Mouse (Mus musculus) olfactory bulb, adult 2 months (tissue): ENCODE results near the gene Macc1. TPM values are rescaled to one million over a fixed set of nuclear protein-coding genes. Genes with fewer than 3 reads are reported as not detected.

Source experiments
- H3K27ac ChIP-seq: fragments of 200-500 bp; 2 replicates; pipeline ENCODE4 v1.5.1; 2012; ENCODE audit warnings: low read depth, low read length; ENCODE audit not compliant: insufficient read depth
- H3K4me1 ChIP-seq: fragments of 200-500 bp; 2 replicates; pipeline ENCODE4 v1.6.1; 2012; ENCODE audit warnings: low read length; ENCODE audit not compliant: control insufficient read depth, insufficient read depth
- H3K4me3 ChIP-seq: fragments of 200-500 bp; 2 replicates; pipeline ENCODE4 v1.5.1; 2012; ENCODE audit warnings: mild to moderate bottlenecking, low read depth, low read length, moderate library complexity; ENCODE audit not compliant: insufficient read depth
- CTCF ChIP-seq: fragments of 200-500 bp; IDR thresholded peaks from 2 replicates; pipeline ENCODE4 v1.5.1; 2012; ENCODE audit warnings: low read depth, mild to moderate bottlenecking, low read length, moderate library complexity; ENCODE audit not compliant: insufficient read depth
- POLR2A ChIP-seq: fragments of 200-500 bp; IDR thresholded peaks from 2 replicates; pipeline ENCODE4 v1.6.1; 2012; ENCODE audit warnings: mild to moderate bottlenecking, low read depth, low read length, moderate library complexity; ENCODE audit not compliant: insufficient read depth
- WGBS: fragments of 180-500 bp; shearing (Covaris S2); methylation state at CpG from one replicate; pipeline ENCODE4 v1.1.7; 2018; 5-methylcytosine and 5-hydroxymethylcytosine counted together
- polyA plus RNA-seq: library from polyadenylated mRNA; stranded (reverse); fragments of >200 nt; gene quantifications from 2 replicates; pipeline ENCODE4 v1.2.4, GENCODE M21; 2012; ENCODE audit warnings: low replicate concordance; ENCODE audit not compliant: missing spikeins, insufficient read depth, insufficient read length

The Macc1 gene
- polyA plus RNA-seq, 1 experiment, result not detected

GRCm38 (mm10) chr12:119454076-119454475, 140.0 kb downstream of the Macc1 start:
- no peak for TF ChIP-seq CTCF
- no peak for TF ChIP-seq POLR2A
- no peak overlapping the region for H3K4me3 ChIP-seq
- no peaks in the 10 kb centered on the region for H3K4me1 ChIP-seq
- no peak overlapping the region for H3K27ac ChIP-seq
- WGBS, result 9% methylated on average over 1 of the region's 1 CpGs

DNA sequence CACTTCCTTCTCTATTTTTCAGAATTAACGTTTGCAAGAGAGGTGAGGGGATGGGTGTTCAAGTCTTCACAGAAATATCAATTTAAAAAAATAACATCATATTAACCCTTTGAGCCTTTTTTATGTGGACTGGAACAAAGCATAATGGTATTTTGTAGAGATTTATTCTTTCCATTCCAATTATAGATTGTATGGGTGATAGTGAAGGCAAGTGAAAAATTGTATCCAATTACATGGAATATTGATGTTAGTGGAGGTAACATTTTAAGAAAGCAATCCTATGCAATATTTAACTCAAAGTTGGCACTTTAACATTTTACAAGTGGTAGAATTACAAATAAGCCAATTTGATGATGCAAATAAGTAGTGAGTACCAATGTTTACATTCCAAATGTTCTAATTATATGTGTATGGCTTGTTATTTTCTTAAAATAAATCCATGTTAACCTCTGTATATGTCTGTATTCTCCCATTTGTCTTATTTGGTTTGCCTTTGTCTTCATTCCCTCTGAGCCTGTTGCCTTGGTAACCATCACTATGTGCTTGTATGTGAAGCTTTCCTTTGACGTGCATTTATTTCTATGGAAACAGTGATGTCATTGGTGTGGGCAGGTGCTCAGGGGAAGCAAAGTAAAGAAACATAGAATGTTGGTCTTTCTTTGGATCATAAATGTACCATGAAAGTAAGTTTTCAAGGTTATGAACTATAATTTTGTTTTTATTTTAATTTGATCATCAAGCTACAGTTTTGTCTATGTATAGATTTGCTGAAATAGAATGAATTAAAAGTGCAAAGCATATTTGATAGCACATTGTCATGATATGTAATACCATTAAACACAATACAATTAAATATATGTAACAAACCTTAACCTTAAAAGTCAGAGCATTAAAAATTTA, 150.2 kb downstream of the Macc1 start:
- H3K4me1 ChIP-seq, result no peaks in the 10 kb centered on the region
- no peak overlapping the region for H3K4me3 ChIP-seq
- TF ChIP-seq CTCF (no peak), POLR2A (no peak)
- WGBS, result 23% methylated on average over 2 of the region's 2 CpGs
- H3K27ac ChIP-seq, result no peak overlapping the region

- H3K4me1 ChIP-seq, result no peaks in the 10 kb centered on the region
- no peak overlapping the region for H3K4me3 ChIP-seq
- 69% methylated on average over 1 of the region's 1 CpGs for WGBS
- no peak overlapping the region for H3K27ac ChIP-seq
- no peak for TF ChIP-seq CTCF
- no peak for TF ChIP-seq POLR2A
Measured at GRCm38 (mm10) chr12:119464940-119465245, 150.8 kb downstream of the Macc1 start.

- H3K4me3 ChIP-seq, result no peak overlapping the region
- 41% methylated on average over 1 of the region's 1 CpGs for WGBS
- no peak for TF ChIP-seq POLR2A
- TF ChIP-seq CTCF, result no peak
- no peak overlapping the region for H3K27ac ChIP-seq
- no peaks in the 10 kb centered on the region for H3K4me1 ChIP-seq
Measured at GRCm38 (mm10) chr12:119467656-119468055, 153.6 kb downstream of the Macc1 start.

- H3K27ac ChIP-seq, result no peak overlapping the region
- no peak overlapping the region for H3K4me3 ChIP-seq
- TF ChIP-seq CTCF, result no peak
- no peak for TF ChIP-seq POLR2A
- H3K4me1 ChIP-seq, result no peaks in the 10 kb centered on the region
Measured at GRCm38 (mm10) chr12:119470260-119470659, 156.2 kb downstream of the Macc1 start.

DNA sequence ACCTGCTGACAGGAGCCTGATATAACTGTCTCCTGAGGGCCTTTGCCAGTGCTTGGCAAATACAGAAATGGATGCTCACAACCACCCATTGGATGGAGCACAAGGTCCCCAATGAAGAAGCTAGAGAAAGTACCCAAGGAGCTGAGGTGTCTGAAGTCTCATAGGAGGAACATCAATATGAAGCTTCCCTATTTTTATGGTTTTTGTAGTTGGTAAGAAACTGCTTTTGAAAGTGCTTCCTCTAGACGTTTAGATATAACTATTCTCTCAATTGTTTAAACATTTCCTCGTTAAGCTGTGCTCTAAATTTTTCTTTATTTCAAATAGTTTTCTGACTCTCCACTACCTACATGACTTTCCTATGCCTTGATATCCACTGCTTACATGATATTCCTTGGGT, 169.2 kb downstream of the Macc1 start:
- WGBS, result 81% methylated on average over 2 of the region's 2 CpGs
- Histone ChIP-seq H3K27ac (no peak overlapping the region), H3K4me3 (no peak overlapping the region), H3K4me1 (no peaks in the 10 kb centered on the region)
- TF ChIP-seq CTCF, result no peak

- 91% methylated on average over 5 of the region's 5 CpGs for WGBS
- TF ChIP-seq CTCF (no peak), POLR2A (no peak)
- Histone ChIP-seq H3K27ac (no peak overlapping the region), H3K4me3 (no peak overlapping the region), H3K4me1 (no peaks in the 10 kb centered on the region)
Measured at GRCm38 (mm10) chr12:119483922-119484631, 170.0 kb downstream of the Macc1 start.

DNA sequence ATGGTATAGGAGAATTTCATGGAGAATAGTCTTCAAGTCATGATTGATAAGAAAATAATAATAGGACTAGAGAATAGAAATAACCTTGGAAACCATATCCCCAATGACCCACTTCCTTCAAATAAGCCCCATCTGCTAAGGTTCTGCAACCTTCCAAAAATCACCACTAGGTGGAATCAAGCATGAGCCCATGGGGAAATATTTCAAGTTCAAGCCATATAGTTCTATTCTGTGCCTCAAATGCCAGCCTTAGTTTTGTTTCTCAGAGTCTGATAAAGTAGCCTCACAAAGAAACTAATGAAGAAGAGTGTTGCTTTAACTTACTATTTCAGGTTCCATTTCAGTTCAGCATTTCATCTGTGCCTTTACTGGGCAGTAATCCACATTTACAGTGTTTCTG, 197.1 kb downstream of the Macc1 start:
- no peak for TF ChIP-seq POLR2A
- no peak for TF ChIP-seq CTCF
- no peaks in the 10 kb centered on the region for H3K4me1 ChIP-seq
- H3K4me3 ChIP-seq, result no peak overlapping the region
- H3K27ac ChIP-seq, result no peak overlapping the region

Other genes starting within 250 kb of the Macc1 start
- not detected in 2 replicates for gene Itgb8, start 75.5 kb upstream of the Macc1 start, polyA plus RNA-seq